Mouse (Mus musculus) brain, adult 10 weeks (tissue): Measurements from ENCODE around the gene Olfr448. TPM values are rescaled to one million over a fixed set of nuclear protein-coding genes. Genes with fewer than 3 reads are reported as not detected.

Experiments
- polyA plus RNA-seq: library from polyadenylated mRNA; stranded (reverse); fragments of 350-450 nt; fragmentation: Illumina TruSeq; extraction: RNeasy Lipid Tissue Mini Kit (QIAGEN cat#74804); gene quantifications from one replicate; pipeline ENCODE4 v1.2.3, GENCODE M21; 2015; ENCODE audit warnings: low read depth, low replicate concordance

The Olfr448 gene
- not detected for polyA plus RNA-seq

DNA sequence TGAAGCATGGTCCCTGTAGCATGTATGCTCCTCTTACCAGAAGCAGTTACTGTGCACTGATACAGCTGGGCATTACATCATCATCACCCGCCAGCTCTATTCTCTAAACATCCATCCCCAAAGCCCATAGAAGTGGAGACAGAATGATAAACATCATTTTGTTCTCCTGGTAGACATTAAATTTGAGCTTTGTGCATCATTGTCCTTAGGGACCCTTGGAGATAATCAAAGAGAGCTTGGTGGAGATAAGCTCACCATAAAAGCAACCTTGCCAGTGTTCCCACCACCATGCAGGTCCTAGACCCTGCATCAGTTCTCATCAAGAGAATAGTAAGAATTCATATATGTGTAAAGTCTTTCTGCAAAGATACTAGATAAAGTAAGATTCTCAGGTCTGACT, at the start of gene Olfr448:
TSS of gene Olfr448 (plus strand) at position 301 of the 400 bp plus-strand sequence.

DNA sequence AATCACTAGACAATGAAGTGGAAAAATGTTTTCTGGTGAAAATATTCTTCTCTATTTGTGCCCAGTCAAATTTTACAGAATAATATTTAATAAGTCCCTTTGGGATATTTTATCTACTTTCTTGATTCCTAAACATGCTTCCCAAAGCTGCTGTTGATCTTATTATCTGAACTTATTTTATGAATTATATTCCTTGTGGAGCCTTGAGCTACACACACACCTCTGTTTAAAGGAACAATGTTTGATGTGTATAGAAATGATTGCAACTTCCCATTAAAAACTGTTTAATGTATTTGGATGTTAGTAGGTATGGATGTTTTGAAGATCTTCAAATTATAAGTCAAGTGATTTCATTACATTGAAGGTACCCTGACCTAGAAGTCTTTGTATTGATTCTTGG, 18.3 kb downstream of the Olfr448 start, which contains the start of gene Olfr447:
TSS of gene Olfr447 (plus strand) at position 301 of the 400 bp plus-strand sequence.

DNA sequence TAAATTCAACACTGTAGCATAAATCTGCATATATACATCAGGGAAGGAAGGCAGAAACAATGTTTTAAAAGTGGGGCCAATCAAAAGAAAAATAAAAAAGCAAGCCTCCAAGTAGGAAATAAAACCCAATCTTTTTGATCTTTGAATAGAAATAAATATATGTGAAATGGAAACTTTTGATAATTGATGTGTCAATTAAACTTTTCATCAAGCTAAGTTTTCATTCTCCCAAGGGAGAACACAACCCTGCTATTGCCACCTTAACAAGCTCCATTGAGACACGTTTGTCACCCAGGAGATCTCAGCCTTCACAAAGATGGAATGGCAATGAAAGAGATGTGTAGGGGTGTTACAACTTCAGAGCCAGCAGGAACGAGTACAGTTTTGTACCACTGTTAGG, 30.8 kb downstream of the Olfr448 start, which contains the start of gene Olfr446:
TSS of gene Olfr446 (plus strand) at position 301 of the 400 bp plus-strand sequence.

Other genes starting within 250 kb of the Olfr448 start
- 0.55 TPM for gene Tcaf2, start 245.2 kb upstream of the Olfr448 start, polyA plus RNA-seq
- gene Tcaf1, start 180.4 kb upstream of the Olfr448 start, polyA plus RNA-seq: 151 TPM
- gene Olfr453, start 151.1 kb upstream of the Olfr448 start, polyA plus RNA-seq: not detected
- not detected for gene Olfr38, start 134.0 kb upstream of the Olfr448 start, polyA plus RNA-seq
- not detected for gene Olfr452, start 105.3 kb upstream of the Olfr448 start, polyA plus RNA-seq
- gene Olfr450, start 78.5 kb upstream of the Olfr448 start, polyA plus RNA-seq: not detected
- not detected for gene Olfr449, start 56.1 kb upstream of the Olfr448 start, polyA plus RNA-seq
- not detected for gene Olfr447, start 18.4 kb downstream of the Olfr448 start, polyA plus RNA-seq
- not detected for gene Olfr446, start 30.9 kb downstream of the Olfr448 start, polyA plus RNA-seq
- not detected for gene Olfr444, start 58.6 kb downstream of the Olfr448 start, polyA plus RNA-seq
- gene Olfr441, start 215.9 kb downstream of the Olfr448 start, polyA plus RNA-seq: not detected